Mouse (Mus musculus) midbrain, embryonic 13.5 days (tissue): ENCODE results near the gene Lrrc72. TPM values are rescaled to one million over a fixed set of nuclear protein-coding genes. Genes with fewer than 3 reads are reported as not detected.
A peak's percentile ranks its signal among the peaks of the same experiment; 100 is the strongest.
"Not testable (repeated sequence)": the region's sequence is repeated elsewhere in the genome, so short reads cannot be mapped to it uniquely, and the experiment has no call there.

Source experiments
- ATAC-seq: fragments of 200-750 bp; cut with Nextera tagmentation; 2 replicates; pipeline ENCODE4 v1.8.0; 2017; ENCODE audit warnings: mild to moderate bottlenecking, moderate TSS enrichment, moderate library complexity
- H3K27ac ChIP-seq: fragments of 300-500 bp; sonication (generic); 2 replicates; pipeline ENCODE4 v1.5.1; 2015; ENCODE audit warnings: inconsistent platforms, mild to moderate bottlenecking, moderate library complexity
- H3K27me3 ChIP-seq: fragments of 300-500 bp; sonication (generic); 2 replicates; pipeline ENCODE4 v1.6.1; 2015; ENCODE audit warnings: mild to moderate bottlenecking, inconsistent platforms
- H3K36me3 ChIP-seq: fragments of 300-500 bp; sonication (generic); 2 replicates; pipeline ENCODE4 v1.6.1; 2015; ENCODE audit warnings: mild to moderate bottlenecking, inconsistent platforms
- H3K4me1 ChIP-seq: fragments of 300-500 bp; sonication (generic); replicated peaks from 2 replicates; pipeline ENCODE4 v1.6.1; 2015; ENCODE audit warnings: inconsistent platforms
- H3K4me2 ChIP-seq: fragments of 300-500 bp; sonication (generic); replicated peaks from 2 replicates; pipeline ENCODE4 v1.6.1; 2015; ENCODE audit warnings: moderate library complexity, mild to moderate bottlenecking, inconsistent platforms
- H3K4me3 ChIP-seq: fragments of 300-500 bp; sonication (generic); replicated peaks from 2 replicates; pipeline ENCODE4 v1.5.1; 2015; ENCODE audit warnings: mild to moderate bottlenecking, inconsistent platforms
- H3K9ac ChIP-seq: fragments of 300-500 bp; sonication (generic); replicated peaks from 2 replicates; pipeline ENCODE4 v1.6.1; 2015; ENCODE audit warnings: mild to moderate bottlenecking, inconsistent platforms
- H3K9me3 ChIP-seq: fragments of 300-500 bp; sonication (generic); 2 replicates; pipeline ENCODE4 v1.6.1; 2016; ENCODE audit warnings: mild to moderate bottlenecking, inconsistent platforms
- WGBS: fragments of 180-500 bp; shearing (Covaris S2); methylation state at CpG from one replicate; pipeline ENCODE4 v1.1.7; 2015; 5-methylcytosine and 5-hydroxymethylcytosine counted together
- polyA plus RNA-seq: library from polyadenylated mRNA; unstranded; fragments of >200 nt; fragmentation: Nextera tagmentation; extraction: Ambion mirVana; gene quantifications from 2 replicates; pipeline ENCODE4 v1.2.1, GENCODE M21; 2015

Lrrc72 gene
- polyA plus RNA-seq, 1 experiment from 2014 or later, result not detected

GRCm38 (mm10) chr12:36216230-36216629 is 37.0 kb downstream of the Lrrc72 start:
- no peak overlapping the region for H3K9ac ChIP-seq
- no peaks in the 10 kb centered on the region for H3K4me1 ChIP-seq
- WGBS, result 74% methylated on average over 4 of the region's 4 CpGs
- no peaks in the 10 kb centered on the region for H3K9me3 ChIP-seq
- H3K27me3 ChIP-seq, result 0 out of 2 replicates have a peak, but pooled peaks cover 4% of the 10 kb centered on the region
- H3K27ac ChIP-seq, result no peak overlapping the region
- H3K4me3 ChIP-seq, result no peak overlapping the region
- H3K4me2 ChIP-seq, result no peak overlapping the region
- ATAC-seq, result peak; percentile 41; the same call in 1 of the 2 replicates
- no peaks in the 10 kb centered on the region for H3K36me3 ChIP-seq

DNA sequence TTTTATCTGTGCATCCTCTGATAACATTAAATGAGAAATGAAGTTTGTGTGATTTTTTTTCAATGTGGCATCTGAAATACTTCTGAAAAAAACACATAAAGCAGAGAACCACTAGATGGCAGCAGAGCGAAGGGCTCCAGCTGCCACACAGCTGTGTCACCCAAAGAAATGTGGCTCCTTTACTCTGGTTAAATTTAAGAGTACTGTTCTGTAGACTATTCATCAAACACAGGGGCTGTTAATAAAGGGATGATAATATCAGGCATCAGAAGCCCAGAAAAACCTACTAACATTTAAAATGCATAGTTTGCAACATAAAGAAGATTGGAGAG is 38.1 kb downstream of the Lrrc72 start:
- Histone ChIP-seq H3K4me3 (no peak overlapping the region), H3K27ac (no peak overlapping the region), H3K27me3 (0 out of 2 replicates have a peak, but pooled peaks cover 4% of the 10 kb centered on the region), H3K4me1 (no peaks in the 10 kb centered on the region), H3K36me3 (no peaks in the 10 kb centered on the region), H3K9me3 (no peaks in the 10 kb centered on the region), H3K9ac (no peak overlapping the region), H3K4me2 (no peak overlapping the region)
- peak; percentile 78 for ATAC-seq
- WGBS, result 0% methylated on average over 1 of the region's 1 CpGs

- ATAC-seq, result 0 out of 2 replicates have a peak, but pooled peaks have one; percentile 59
- no peak overlapping the region for H3K9ac ChIP-seq
- no peak overlapping the region for H3K4me3 ChIP-seq
- no peak overlapping the region for H3K27ac ChIP-seq
- 46% methylated on average over 8 of the region's 8 CpGs for WGBS
- H3K27me3 ChIP-seq, result 0 out of 2 replicates have a peak, but pooled peaks cover 4% of the 10 kb centered on the region
- H3K4me1 ChIP-seq, result no peaks in the 10 kb centered on the region
- H3K4me2 ChIP-seq, result no peak overlapping the region
- H3K36me3 ChIP-seq, result no peaks in the 10 kb centered on the region
- H3K9me3 ChIP-seq, result no peaks in the 10 kb centered on the region
Observed at GRCm38 (mm10) chr12:36214389-36215148, 38.6 kb downstream of the Lrrc72 start.

GRCm38 (mm10) chr12:36210096-36210495 is 43.1 kb downstream of the Lrrc72 start:
- peaks cover 18% of the 10 kb centered on the region for H3K4me1 ChIP-seq
- no peak overlapping the region for H3K4me2 ChIP-seq
- H3K27ac ChIP-seq, result no peak overlapping the region
- no peaks in the 10 kb centered on the region for H3K36me3 ChIP-seq
- no peak overlapping the region for H3K4me3 ChIP-seq
- H3K9ac ChIP-seq, result no peak overlapping the region
- 84% methylated on average over 4 of the region's 4 CpGs for WGBS
- no peak for ATAC-seq
- no peaks in the 10 kb centered on the region for H3K9me3 ChIP-seq
- no peaks in the 10 kb centered on the region for H3K27me3 ChIP-seq

DNA sequence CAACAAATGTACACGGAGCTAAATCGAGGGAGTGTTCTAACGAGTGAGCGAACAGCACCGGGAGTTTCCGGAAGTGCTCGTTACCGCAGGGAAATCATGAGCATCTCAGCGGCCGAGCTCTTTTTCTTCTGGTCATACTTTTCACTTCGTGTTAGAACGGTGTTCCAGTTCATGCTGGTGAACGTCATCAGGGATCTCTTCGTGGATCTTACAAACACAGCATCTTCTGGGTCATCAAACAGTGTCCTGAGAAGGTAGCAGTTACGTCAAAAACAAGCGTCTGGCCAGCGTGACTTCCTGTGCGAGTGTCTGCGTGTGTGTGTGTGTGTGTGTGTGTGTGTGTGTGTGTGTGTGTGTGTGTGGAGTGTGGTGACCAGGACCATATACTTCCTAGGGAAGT is 44.7 kb downstream of the Lrrc72 start:
- Histone ChIP-seq H3K9ac (no peak overlapping the region), H3K9me3 (no peaks in the 10 kb centered on the region), H3K4me2 (0 out of 2 replicates have a peak overlapping the region, but pooled peaks have one; percentile 43), H3K36me3 (no peaks in the 10 kb centered on the region), H3K4me3 (no peak overlapping the region), H3K4me1 (peaks cover 18% of the 10 kb centered on the region), H3K27ac (peak overlapping the region; percentile 77), H3K27me3 (no peaks in the 10 kb centered on the region)
- 67% methylated on average over 19 of the region's 19 CpGs for WGBS
- ATAC-seq, result no peak

DNA sequence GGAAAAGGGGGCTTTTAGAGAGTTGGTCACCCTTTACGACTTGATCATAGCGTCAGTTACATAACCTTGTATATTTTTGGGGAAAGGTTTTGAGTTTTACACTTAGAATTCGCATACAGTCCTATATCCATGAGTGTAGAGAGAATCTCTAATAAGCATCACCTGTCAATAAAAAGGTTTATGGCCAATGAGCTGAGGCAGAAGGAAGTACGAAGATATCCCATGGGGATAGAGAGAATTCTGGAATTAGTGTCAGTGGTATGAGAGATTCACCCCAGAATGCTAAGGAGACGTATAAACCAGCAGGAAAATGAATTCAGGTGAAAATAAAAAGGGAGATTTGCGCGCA is 45.4 kb downstream of the Lrrc72 start:
- no peak overlapping the region for H3K9ac ChIP-seq
- H3K36me3 ChIP-seq, result no peaks in the 10 kb centered on the region
- H3K9me3 ChIP-seq, result no peaks in the 10 kb centered on the region
- H3K4me2 ChIP-seq, result peak overlapping the region; percentile 43
- WGBS, result 60% methylated on average over 7 of the region's 7 CpGs
- no peaks in the 10 kb centered on the region for H3K27me3 ChIP-seq
- peaks cover 18% of the 10 kb centered on the region for H3K4me1 ChIP-seq
- H3K27ac ChIP-seq, result peak overlapping the region; percentile 77
- peak; percentile 58; the same call in 1 of the 2 replicates for ATAC-seq
- peak overlapping the region; percentile 17 for H3K4me3 ChIP-seq

DNA sequence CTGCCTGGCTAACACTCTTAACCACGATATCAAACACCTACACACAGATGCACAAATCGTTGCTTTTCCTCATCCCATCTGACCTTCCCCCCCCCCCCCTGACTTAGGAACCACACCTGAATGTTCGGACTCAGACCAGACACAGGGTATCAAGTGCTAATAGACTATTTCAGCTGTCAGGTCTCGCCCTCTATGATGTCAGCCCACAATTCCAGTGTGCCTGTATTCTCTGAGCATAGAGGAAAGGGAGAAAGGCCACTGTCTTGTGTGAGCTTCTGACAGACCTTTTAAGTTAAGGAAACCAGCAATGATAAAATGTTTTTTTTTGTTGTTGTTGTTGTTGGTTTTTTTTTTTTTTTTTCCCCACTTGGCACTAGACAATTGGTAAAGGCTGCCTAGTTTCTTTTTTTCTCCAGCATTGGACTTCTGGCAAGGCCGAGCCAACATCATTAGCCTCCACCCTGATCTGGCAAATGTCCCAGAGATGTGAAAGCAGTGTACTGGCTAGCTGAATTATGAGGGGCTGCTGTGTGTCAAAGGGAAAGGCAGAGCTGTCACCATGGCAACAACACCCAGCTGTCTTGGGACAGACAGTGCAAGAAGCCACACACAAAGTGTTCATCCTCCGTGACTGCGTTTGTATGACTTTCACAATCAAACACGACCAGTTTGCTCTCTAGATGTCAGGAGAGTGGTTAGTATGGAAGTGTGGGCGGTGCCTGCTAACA is 46.0 kb downstream of the Lrrc72 start:
- no peaks in the 10 kb centered on the region for H3K36me3 ChIP-seq
- H3K4me3 ChIP-seq, result peak overlapping the region; percentile 17
- peaks cover 18% of the 10 kb centered on the region for H3K4me1 ChIP-seq
- H3K27ac ChIP-seq, result peak overlapping the region; percentile 77
- WGBS, result 44% methylated on average over 9 of the region's 9 CpGs
- H3K27me3 ChIP-seq, result no peaks in the 10 kb centered on the region
- no peak overlapping the region for H3K9ac ChIP-seq
- H3K9me3 ChIP-seq, result no peaks in the 10 kb centered on the region
- H3K4me2 ChIP-seq, result peak overlapping the region; percentile 43
- peak; percentile 97 for ATAC-seq

DNA sequence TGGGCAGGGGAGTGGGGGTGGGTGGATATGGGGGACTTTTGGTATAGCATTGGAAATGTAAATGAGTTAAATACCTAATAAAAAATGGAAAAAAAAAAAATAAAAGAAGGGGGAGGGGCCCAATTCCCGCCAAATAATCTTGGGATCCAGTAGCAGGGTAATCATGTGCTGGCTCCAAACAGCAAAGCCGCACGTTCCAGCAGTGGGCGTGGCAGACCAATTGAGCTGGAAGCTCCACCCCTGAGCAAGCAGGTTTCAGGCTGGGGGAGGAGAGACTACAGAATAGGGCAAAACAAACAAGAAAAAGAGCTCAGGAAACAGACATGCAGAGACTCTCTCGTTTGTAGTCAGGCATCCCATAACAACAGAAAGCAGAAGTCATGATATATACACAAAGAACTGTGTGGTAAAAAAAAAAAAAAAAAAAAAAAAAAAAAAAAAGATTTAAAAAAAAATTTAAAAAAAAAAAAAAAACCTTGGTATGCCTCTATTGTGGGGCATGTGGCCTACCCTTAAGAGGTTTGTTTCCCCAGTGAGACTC is 47.5 kb downstream of the Lrrc72 start:
- not testable (repeated sequence) for H3K27me3 ChIP-seq, H3K4me2 ChIP-seq, H3K27ac ChIP-seq, H3K9me3 ChIP-seq, H3K9ac ChIP-seq, H3K4me3 ChIP-seq, ATAC-seq, H3K36me3 ChIP-seq
- WGBS, result 52% methylated on average over 5 of the region's 5 CpGs
- peaks cover 18% of the 10 kb centered on the region for H3K4me1 ChIP-seq

- Histone ChIP-seq H3K9ac (no peak overlapping the region), H3K4me3 (no peak overlapping the region), H3K9me3 (peaks cover 14% of the 10 kb centered on the region; the same call in 1 of the 2 replicates), H3K27me3 (no peaks in the 10 kb centered on the region), H3K4me1 (no peaks in the 10 kb centered on the region), H3K36me3 (peaks cover 79% of the 10 kb centered on the region), H3K27ac (no peak overlapping the region), H3K4me2 (no peak overlapping the region)
- WGBS, result 95% methylated on average over 7 of the region's 7 CpGs
- no peak for ATAC-seq
Observed at GRCm38 (mm10) chr12:36194976-36195375, 58.2 kb downstream of the Lrrc72 start.

DNA sequence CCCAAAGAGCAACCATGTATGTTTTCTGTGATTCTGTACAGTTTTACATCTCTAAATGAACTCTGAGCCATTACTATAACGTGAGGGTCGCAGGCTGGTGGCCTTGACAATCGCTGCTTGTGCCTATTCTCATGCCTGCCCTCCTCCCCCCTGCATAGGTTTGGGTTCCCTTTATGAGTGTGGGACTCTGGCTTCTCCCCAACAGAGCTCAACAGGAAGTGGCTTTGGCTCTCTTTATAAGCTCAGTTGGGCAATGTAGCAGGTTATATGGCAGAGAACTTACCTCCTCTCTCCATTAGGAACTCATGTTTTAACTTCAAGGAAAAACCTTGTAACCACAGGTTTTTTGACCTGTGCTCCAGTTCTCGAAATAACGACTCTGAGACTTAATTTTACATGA is 62.9 kb downstream of the Lrrc72 start:
- 92% methylated on average over 5 of the region's 5 CpGs for WGBS
- no peak for ATAC-seq
- Histone ChIP-seq H3K27ac (no peak overlapping the region), H3K4me2 (no peak overlapping the region), H3K27me3 (no peaks in the 10 kb centered on the region), H3K36me3 (peaks cover 87% of the 10 kb centered on the region), H3K9me3 (no peaks in the 10 kb centered on the region), H3K4me1 (no peaks in the 10 kb centered on the region), H3K4me3 (no peak overlapping the region), H3K9ac (no peak overlapping the region)

DNA sequence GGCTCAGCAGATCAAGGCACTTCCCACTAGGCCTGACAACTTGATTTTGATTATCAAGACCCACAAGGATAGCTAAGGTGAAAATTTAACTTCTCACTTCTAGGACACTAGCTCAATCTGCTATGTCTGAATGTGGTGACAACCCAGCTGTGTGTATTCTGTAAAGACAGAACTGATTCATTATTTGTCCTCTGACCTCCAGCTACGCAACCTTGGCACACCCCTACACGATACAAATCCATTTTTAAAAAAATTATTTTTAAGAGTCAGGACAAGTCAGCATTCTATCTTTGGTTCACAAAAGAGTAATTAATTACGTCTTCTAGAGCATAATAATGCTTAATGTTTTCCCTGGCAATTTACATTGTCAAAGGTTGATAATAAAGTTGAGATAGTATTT is 63.6 kb downstream of the Lrrc72 start:
- Histone ChIP-seq H3K4me2 (no peak overlapping the region), H3K4me3 (no peak overlapping the region), H3K27me3 (no peaks in the 10 kb centered on the region), H3K9me3 (no peaks in the 10 kb centered on the region), H3K27ac (no peak overlapping the region), H3K36me3 (peaks cover 80% of the 10 kb centered on the region), H3K4me1 (no peaks in the 10 kb centered on the region), H3K9ac (no peak overlapping the region)
- ATAC-seq, result no peak
- WGBS, result 96% methylated on average over 3 of the region's 3 CpGs

DNA sequence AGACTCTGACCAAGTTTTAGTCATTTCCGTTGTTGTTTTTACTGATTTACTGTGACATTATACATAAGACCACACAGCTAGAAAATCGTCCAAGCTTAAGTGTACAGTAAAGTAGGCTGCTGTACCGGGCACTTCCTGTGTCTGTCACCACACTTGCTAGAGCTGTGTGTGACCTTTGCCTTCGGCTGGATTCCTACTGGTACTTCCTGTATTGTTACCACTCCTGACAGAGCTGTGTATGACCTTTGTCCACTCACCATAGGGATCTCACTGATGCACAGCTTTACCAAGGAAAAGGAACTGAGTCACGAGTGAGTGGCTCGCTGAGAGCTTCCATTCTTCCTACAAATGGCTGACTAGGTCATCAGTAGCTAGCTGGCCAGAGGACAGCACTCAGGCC is 66.1 kb downstream of the Lrrc72 start:
- Histone ChIP-seq H3K36me3 (peaks cover 83% of the 10 kb centered on the region), H3K9me3 (no peaks in the 10 kb centered on the region), H3K27me3 (no peaks in the 10 kb centered on the region), H3K4me2 (no peak overlapping the region), H3K9ac (no peak overlapping the region), H3K4me1 (no peaks in the 10 kb centered on the region), H3K4me3 (no peak overlapping the region), H3K27ac (no peak overlapping the region)
- WGBS, result 83% methylated on average over 6 of the region's 6 CpGs
- no peak for ATAC-seq
